Mouse (Mus musculus) liver, adult 2 months (tissue): ENCODE data around the gene Ngly1.

ENCODE experiments used
- CTCF ChIP-seq: fragments of 200-500 bp; IDR thresholded peaks from 2 replicates; pipeline ENCODE4 v1.5.1; 2011; ENCODE audit warnings: low read depth, low read length, control low read depth
- POLR2A ChIP-seq: fragments of 200-500 bp; IDR thresholded peaks from 2 replicates; pipeline ENCODE4 v1.6.1; 2011; ENCODE audit warnings: low read length, control low read depth; ENCODE audit not compliant: insufficient read depth; ENCODE audit errors: extremely low read depth

DNA sequence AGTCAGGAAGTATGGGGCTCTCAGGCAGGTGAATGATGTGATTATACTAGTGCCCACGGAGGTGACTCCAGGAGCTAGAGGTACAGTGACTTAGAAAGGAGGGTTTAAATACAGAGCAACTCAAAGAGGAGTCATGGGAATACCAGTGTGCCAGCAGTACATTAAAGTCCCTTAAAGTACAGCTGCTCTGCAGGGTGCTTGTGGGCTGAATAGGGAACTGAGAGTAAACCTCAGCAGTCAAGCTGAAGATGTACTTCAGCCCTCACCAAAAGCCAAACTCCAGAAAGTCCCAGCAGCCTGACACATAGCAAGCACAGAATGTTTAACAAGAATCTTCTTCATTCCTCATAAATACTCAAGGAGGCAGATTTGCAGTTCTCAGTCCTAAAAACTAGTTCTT lies 53.6 kb downstream of the Ngly1 start:
- TF ChIP-seq POLR2A (no peak), CTCF (no peak)
